Mouse (Mus musculus): ENCODE results near the gene Prkd1.
"Not testable (repeated sequence)": the region's sequence is repeated elsewhere in the genome, so short reads cannot be mapped to it uniquely, and the experiment has no call there.

The Prkd1 gene

DNA sequence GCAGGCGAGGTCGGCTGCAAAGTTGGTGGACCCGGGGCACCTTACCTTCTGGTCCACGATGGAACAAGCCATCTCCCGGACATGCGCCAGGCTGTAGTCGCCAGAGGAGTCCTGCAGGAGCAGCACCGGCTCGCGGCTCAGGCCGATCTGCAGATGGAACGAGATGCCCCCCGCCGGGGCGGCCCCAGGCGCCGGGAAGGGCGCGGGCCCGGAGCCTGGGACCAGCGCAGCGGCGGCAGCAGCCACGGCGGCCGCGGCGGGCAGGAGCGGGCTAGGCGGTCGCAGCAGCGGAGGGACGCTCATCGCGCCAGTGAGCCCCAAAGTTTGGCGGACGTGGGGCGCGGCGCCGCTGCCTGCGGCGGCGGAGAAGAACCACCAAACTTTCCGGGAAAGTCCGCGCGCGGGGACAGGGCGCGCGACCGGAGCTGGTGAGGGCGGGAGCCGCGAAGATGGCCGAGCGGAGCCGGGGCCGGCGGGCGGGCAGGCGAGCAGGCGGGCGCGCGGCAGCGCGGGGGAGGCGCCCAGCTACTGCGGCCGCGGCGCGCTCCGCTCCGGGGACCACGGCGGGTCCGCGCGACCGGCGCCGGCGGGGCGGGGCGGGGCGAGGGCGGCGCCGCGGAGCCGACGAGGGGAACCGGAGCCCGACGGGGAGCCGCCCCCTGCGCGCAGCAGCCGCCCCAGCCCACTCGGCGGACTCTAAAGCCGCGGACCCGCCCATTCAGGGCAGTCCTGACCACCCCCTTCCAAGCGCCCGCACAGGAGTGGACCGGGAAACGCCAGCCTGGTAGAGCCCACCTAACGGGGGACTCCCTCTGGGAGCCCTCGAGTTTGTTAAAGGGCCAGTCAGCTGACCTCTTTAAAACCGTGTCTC is at the start of gene Prkd1:
TSS of gene Prkd1 (minus strand) at position 428 of the 871 bp plus-strand sequence.
- no peak for DNase-seq (ENCODE audit: low read depth in 1 of 2, low spot score in 2 of 2)

DNA sequence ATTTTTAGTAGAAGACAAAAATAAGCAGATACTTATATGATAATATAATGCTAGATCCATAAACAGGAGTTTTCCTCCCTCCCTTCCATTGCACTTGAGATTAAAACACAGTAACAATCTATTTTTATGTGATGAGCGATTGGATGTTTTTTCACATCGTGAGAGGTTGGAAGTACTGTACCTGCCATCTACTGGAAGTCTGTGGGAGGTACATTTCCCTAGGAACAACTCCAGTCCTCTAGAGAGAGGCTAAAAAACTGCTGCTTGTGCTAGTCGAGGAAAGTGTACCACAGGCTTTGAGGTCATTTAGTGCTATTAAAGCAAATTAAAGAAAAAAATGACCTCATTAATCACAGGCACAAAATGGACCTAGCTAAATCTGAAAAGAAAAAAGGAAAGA is 48.6 kb upstream of the Prkd1 start:
- DNase-seq (ENCODE audit: low read depth in 1 of 2, low spot score in 2 of 2): no peak

DNA sequence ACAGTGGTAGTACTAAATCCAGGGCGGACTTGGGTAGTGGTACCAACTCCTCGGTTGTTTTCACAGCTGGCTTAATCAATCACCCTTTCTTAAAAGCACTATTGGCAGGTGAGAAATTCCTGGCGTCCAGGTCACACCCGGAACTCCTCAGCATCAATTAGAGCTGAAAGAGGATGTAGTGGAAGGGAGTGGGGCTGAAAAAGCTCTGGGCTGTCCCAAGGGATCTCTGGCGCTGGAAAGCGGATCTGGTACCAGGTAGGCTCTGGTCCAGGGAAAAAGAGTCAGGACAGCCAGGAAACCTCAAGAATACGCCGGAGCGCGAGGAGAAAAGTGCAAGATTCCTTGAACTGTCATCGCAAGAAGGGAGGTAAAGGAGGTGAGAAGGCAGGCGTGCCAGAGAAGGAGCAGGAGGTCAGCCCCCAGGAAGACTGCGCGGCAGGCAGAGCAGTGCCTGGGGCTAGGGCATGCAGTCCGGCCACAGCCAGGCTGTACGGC is 675 bp downstream of the Prkd1 start:
- no peak for DNase-seq (ENCODE audit: low read depth in 1 of 2, low spot score in 2 of 2)

DNA sequence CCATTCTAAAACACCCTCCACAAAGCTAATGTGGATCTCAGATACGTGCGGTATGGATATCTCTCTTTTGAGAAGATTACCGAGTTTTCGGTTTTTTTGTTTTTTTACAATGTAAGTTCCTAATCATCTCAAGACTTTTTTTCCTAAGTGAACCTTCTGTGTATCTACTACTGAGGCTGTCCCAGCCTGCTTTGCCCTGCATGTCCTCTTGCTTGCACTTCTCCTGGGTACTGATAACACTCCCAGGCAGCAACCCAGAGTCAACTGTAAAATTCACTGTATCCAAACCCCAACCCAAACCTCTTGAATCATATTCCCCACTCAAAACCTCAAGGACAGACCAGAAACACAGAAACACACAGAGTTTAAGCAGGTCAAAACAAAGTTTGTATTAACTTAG is 2.0 kb downstream of the Prkd1 start:
- DNase-seq (ENCODE audit: low read depth in 1 of 2, low spot score in 2 of 2): no peak

DNA sequence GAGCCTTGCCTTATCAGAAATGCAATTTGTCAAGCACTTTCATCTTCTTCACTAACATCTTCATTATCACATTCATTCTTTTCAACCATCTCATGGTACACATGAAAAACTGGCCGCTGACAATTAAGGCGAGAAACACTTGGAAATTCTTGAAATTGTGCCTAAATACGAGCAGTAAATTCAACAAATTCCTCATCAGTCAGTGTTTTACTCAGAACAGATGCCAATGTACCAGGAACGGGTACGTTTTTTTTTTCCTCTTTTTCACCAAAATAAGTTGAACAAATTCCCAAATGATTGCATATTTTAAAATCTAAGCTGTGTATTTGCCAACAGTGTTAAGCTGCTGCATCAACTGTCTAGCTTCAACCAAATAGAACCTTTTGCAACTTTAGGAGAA is 6.2 kb downstream of the Prkd1 start:
- no peak for DNase-seq (ENCODE audit: low read depth in 1 of 2, low spot score in 2 of 2)

DNA sequence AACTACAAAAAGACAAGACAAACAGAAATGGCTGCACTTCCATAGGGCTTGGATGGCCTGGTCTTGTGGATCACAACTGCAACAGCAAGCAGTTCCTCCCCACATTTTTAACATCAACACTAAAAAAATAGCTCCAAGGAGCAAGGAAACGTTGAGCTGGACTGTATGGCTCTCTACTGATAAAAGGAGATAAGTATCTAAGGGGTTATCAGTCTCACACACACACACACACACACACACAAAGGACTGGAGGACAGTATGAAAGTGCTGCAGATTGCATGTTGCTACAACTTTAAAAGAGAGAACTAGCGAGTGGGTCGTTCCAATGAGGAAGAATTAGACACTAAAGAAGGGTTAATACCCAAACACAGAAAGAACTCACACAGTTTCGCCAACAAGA is 8.7 kb downstream of the Prkd1 start:
- no peak for DNase-seq (ENCODE audit: low read depth in 1 of 2, low spot score in 2 of 2)

DNA sequence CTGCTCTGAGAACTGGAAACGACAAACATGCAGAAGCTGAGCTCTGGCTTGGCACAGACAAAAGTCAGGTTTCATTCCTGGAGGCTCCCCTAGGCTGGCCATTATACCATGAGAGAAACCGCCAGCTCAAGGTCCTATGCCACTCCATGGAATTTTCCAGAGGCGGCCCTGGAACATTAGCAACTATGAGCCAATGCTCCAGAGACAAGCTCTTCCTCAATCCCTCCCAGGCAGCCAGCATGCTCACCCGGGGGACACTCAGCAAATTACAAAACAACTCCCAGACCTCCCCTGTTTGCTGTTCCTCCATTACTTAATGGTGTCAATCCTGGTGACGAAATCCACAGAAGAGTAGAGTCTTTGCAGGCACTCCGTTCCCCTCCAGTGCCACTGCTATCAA is 14.5 kb downstream of the Prkd1 start:
- DNase-seq (ENCODE audit: low read depth in 1 of 2, low spot score in 2 of 2): no peak

DNA sequence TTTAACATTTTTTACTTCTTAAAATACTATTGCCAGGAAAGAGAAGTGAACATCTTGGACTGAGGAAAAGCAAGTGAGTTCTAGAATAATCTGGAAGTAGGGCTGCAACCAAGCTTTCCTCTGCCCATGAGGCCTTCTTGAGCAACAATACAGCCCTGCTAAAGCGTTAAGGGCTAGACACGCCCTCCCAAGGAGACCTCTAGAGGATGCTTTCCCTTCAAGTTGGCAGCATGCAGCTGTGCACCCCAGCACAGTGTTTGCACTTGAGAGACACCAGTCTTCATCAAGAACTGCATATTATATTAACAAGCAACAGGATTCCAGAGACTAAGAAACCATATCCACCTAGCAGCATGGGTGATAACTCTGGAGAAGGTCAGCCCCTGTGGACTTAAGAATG is 22.8 kb downstream of the Prkd1 start:
- DNase-seq (ENCODE audit: low read depth in 1 of 2, low spot score in 2 of 2): not testable (repeated sequence)

DNA sequence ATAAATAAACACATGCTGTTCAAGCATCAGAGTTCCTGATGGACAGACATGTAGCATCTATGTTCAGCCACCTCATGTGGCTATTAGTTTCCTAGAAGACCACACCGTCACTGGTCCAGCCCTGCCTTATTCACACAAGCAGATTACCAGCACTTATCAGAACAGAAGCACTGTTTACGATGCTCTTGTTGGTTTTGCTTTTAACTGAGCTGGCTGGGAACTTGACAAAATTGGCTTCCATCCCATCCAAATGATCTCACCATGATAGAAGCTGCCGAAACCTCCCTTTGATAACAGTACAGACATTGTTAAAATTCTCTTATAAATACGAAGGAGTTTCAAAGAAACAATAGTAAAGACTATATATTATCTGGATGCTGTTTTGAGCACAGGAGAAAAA is 24.7 kb downstream of the Prkd1 start:
- DNase-seq (ENCODE audit: low read depth in 1 of 2, low spot score in 2 of 2): no peak

DNA sequence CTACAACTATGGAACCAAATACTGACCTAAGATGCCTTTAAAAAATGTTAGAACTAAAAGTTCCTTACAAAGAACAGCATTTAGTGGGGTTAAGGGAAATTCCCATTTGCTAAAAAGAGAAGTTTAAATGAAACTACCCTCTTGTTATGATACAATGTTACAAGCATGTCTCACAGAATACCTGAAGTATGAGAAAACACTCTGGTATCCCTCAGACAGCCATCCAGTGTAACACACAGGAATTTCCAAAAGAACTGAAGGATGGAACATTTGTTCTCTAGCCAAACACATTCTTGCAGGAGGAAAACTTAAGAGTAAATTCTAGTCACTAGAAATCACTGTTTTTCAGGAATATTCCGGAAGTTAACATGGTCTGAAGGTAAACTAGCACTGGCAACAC is 33.0 kb downstream of the Prkd1 start:
- no peak for DNase-seq (ENCODE audit: low read depth in 1 of 2, low spot score in 2 of 2)

DNA sequence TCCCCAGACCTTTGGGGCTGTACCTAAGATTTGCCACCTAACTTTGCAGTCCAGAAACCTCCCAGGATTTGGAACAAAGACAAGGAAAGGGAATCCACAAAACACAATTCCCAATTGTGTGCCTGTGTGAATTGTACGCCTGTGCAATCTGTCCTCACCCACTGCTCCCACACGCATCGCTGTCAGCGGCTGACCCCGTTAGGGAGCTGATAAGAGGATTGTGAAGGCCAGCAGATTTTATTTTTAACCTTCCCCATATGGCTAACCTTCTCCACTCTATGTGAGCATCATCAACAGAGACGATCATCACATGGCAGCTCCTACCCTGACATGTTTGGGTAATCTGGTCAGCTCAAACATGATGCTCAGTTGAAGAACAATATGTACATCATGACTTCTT is 34.6 kb downstream of the Prkd1 start:
- no peak for DNase-seq (ENCODE audit: low read depth in 1 of 2, low spot score in 2 of 2)

DNA sequence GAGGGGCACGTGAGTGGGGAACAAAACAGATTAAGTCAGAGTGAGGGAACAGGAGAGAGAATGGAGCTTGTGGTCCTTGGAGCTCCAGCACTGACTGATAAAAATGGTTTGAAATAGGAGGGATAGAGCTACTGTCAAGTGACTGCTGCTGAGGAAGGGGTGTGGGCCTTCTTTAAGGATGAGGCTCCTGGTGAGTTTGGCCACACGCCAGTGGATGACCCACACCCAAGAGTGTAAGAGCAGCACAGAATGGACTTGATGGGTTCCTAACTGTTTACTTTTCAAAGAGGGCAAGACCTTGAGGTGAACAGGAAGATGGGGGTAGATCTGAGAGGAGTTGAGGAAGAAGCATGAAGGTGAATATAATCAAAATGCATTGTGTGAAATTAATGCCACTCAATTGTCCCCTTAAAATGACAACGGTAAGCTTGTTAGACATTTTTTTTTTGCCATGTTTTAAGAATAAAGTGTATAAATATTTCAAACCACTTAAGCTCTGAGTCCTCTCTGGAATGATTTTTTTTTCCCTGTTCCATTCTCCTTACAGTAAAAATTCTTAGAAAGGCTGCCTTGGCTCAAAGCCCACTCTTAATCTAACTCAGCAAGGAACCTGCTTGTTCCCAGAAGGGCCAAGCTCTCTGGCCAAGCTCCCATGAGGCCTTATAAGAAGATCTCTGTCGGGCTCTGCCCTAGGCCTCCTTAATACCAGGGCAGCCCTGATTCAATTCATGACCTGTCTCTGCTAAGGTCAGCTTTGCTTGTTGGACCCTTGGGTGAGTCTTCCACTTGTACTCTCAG is 42.0 kb downstream of the Prkd1 start:
- DNase-seq (ENCODE audit: low read depth in 1 of 2, low spot score in 2 of 2): no peak

DNA sequence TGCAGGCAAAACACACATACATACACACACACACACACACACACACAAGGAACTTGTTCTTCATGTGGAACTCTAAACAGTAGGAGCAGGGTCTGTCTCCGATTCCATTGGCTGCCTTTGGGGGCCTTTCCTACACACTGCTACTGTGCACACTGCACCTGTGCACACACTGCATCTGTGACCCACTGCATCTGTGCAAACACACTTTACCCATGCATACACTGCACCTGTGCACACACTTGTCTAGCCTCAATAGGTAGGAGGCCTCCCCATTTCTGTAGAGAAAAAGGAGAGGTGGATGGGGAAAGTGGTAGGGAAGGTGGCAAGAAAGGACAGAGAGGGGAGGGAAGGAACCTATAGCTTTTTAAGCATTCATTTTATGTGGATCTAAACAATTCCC is 49.5 kb downstream of the Prkd1 start:
- no peak for DNase-seq (ENCODE audit: low read depth in 1 of 2, low spot score in 2 of 2)

DNA sequence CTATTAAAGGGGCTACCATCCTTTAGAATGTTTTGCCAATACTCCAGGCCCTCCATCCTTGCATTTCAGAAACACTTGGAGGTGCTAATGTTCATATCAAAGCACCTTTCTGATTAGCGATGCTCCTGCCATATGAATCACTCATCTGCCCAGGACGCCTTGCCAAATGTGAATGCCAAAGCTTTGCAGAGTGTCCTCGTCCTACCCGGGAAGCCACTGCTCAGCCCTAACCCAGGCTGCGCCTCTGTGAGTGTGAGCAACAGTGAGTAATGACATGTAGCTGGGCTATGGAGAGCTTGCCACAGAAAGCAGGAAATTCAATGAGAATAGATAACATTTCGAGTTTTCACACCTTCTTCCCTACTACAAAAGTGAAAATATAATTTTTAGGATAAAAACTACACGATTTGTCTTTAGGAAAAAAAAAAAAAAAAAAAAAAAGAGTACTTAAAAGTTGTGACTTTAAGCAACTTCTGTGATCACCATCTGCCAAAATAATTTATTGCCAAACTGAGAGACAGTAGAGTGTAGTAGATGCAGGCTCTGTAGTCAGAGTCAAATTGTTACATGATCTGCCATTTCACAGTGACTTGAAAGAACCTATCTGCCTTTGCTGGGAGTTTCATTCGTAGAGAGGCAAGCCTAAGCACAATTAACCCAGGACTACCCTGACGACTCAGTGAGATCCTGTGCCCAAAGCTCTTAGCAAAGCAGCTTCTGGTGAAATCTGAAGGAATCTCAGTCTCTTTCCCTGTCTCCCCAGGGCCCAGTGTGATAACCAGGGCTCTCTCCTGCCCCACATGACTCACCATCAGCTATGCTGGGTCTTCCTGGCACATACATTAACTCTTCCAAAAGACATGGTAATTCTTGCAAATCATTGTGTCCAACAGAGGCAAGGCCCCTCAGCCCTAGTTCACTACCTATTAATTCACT is 50.6 kb downstream of the Prkd1 start:
- DNase-seq (ENCODE audit: low read depth in 1 of 2, low spot score in 2 of 2): no peak

DNA sequence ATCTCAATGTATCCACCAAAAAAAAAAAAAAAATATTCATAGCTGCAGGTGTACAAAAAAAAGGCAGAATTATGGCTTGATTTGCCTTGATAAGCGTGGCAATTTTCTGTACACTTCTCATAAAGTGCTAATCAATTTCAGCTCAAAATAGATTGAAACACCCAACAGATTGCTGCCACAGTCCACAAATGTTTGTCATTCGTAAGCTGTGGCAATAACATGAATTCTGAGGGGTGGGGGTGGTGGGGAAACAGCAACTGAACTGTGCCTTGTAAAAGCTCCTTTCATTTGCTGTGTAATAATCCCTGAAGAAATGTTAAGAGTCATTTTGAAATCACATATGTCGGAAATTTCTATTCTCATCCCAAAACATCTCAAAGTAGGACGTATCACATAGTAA is 51.4 kb downstream of the Prkd1 start:
- DNase-seq (ENCODE audit: low read depth in 1 of 2, low spot score in 2 of 2): no peak

DNA sequence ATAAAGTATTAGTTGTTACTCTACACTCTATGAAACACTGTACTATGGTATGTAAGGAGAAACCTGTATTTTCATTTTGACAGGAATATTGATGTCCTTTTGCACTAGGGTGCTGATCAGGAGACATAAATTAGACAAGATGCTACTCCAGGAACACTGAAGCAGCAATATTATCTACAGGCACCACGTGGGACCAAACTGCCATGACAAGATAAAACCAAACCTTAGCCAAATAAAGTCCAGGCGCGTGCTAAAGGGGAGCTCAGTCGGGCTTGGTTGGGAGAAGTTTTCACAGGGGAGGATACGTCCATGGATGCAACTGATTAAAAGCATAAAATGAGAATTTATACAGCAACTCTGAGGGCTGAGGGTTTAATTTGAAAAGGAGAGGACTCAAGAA is 53.1 kb downstream of the Prkd1 start:
- DNase-seq (ENCODE audit: low read depth in 1 of 2, low spot score in 2 of 2): no peak

DNA sequence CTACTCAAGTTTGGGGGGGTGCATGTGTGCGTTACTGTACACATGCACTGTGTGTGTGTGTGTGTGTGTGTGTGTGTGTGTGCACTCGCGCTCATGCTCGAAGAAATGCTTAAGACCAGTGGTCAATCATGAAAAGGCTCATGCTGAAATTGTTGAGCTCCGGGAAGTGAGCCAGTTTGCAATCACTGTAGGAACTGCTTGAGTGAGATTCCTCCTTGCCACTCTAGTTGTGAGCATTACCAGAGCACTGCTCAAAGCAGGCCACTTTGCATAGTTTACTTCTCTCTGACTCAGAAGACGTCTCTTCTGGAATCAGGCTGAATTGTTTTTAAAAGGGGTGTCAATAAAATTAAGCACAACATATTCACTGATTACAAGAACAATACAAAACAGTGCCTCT is 54.4 kb downstream of the Prkd1 start:
- no peak for DNase-seq (ENCODE audit: low read depth in 1 of 2, low spot score in 2 of 2)

DNA sequence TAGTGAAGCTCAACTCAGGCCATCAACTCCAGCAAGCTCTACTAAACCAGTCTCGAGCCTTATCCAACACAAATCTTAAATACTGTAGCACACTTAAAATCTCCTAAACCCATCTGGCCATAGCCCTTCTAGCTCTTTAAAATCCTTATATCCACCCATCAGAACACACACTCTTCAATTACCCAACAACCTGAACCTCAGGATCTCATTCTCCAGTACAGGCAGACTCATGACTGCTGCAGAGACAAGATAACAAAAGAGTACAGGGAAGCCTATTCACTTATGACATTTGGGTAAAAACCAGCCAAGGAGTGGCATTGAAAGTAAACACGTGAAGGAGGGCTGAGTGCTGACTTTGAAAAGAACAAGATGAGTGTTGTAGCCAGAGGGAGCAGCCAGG is 55.4 kb downstream of the Prkd1 start:
- DNase-seq (ENCODE audit: low read depth in 1 of 2, low spot score in 2 of 2): no peak

DNA sequence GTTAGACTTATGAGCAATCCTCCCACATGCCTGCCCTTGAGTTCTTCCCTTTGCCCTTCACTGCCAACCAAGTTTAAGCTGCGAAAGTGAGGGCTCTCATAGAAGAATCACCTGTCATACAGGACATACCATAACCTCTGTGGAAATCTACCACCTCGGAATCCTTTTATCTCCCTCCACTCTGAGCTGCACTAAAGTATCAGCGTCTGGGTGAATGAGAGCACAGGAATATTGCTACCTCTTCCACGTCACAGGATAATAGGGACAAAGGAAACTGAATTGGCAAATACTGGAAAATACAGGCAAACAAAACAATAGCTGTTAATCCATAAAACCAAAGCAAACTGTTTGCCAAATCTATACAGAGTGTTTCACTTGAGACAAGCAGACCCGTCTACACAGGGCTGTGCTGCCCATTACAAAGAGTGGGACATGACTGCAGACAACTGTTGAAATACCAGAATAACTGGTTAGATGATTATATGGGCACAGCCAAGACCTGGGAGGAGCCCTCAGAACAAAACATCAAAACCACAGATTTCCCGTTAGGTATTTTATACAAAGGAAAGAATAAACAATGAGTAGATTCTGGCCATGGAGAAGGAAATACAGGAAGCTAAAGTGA is 60.6 kb downstream of the Prkd1 start:
- DNase-seq (ENCODE audit: low read depth in 1 of 2, low spot score in 2 of 2): no peak

DNA sequence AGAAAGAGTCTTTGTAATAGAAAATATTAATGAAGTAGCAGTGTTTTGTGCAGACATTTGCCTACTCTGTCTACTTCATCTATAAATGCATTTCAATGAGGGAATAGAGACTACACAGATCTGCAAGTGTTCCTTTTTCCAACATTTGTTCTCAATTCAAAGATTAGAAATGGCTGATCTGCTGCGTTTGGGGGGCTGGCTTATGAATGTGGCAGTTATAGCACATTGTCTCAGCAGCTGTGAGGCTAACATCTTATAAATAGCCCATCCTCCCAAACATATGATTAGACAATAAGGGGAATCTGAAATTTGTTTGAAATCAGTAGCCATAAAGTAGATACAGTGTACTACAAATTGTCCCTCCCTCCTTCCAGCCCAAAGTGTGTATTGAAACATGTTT is 83.7 kb downstream of the Prkd1 start:
- DNase-seq (ENCODE audit: low read depth in 1 of 2, low spot score in 2 of 2): no peak

DNA sequence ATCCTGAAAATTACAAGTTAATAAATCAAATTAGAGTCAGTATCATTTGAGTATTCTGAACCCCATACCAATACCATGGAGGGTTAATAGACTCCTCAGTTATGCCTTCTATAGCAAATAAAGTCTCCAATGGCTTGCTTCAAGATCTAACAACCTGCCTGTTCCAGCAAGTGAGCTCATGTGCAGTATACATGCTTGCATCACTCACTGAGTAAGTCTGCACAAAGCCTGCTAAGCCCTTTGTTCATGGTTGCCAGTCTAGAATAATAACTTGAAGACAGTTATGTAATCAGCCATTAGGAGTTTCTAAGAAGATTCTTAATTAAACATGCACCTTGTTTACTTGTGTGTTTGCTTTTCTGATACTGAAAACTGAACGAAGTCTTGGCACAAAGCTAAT is 88.4 kb downstream of the Prkd1 start:
- no peak for DNase-seq (ENCODE audit: low read depth in 1 of 2, low spot score in 2 of 2)

Data from monocyte, adult 2 months (primary cell).